Mouse (Mus musculus): ENCODE results near the gene Olfr373. TPM values are rescaled to one million over a fixed set of nuclear protein-coding genes. Genes with fewer than 3 reads are reported as not detected.
"Not testable (repeated sequence)": the region's sequence is repeated elsewhere in the genome, so short reads cannot be mapped to it uniquely, and the experiment has no call there.

The Olfr373 gene
- total RNA-seq (2014; rRNA removed) (not detected in 2 replicates), polyA plus RNA-seq (2015; fragmentation: Nextera tagmentation; extraction: Ambion mirVana) (not detected in 2 replicates)

DNA sequence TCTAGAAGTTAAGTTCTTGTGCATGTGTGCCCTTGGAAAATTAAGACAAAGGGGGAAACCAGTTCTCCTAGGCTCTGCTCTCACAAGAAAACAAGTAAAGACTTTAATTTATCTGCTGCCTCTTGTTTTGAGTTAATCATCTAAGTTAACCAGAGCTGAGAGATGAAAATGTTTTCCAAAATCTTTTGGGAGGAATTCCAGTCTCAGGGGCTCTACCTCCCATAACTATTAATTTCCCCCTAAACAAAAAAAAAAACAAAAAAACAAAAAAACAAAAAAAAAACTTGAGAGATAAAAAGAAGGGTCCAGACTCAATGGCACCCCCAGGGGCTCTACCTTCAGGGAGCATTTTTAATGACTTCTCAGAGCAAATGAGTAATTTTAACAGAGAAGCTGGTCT lies at the start of gene Olfr373:
Gene Olfr373, plus strand, starts transcription at position 301 of the 400 bp plus-strand sequence.
- not testable (repeated sequence) for H3K9me3 ChIP-seq (ENCODE audit: low read length); H3K27me3 ChIP-seq (ENCODE audit: insufficient read depth, low read length); H3K9ac ChIP-seq; ATAC-seq; H3K4me2 ChIP-seq (ENCODE audit: low read depth); H3K4me3 ChIP-seq (ENCODE audit: low read depth, low read length); H3K27ac ChIP-seq (ENCODE audit: low read depth, low read length); H3K4me1 ChIP-seq (ENCODE audit: insufficient read depth); DNase-seq; H3K36me3 ChIP-seq (ENCODE audit: insufficient read depth)

DNA sequence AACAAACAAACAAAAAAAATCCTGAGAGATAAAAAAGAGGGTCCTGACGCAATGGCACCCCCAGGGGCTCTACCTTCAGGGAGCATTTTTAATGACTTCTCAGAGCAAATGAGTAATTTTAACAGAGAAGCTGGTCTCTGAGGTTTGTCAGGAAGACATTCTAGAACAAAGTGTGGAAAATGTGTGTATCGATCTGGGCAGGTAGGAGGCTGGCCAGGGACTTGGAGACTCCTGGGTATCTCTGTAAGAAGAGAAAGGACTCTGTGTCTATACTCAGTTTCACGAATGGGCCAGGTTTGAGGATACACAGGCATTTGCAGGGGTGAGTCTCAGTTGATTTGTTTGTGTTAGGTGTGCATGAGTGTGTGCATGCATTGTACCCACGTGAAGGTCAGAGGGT lies 42.1 kb upstream of the Olfr373 start, which contains the start of gene Olfr372:
Gene Olfr372, plus strand, starts transcription at position 301 of the 400 bp plus-strand sequence.
- not testable (repeated sequence) for ATAC-seq; H3K4me2 ChIP-seq (ENCODE audit: low read depth); DNase-seq; H3K4me1 ChIP-seq (ENCODE audit: insufficient read depth); H3K27ac ChIP-seq (ENCODE audit: low read depth, low read length); H3K4me3 ChIP-seq (ENCODE audit: low read depth, low read length); H3K27me3 ChIP-seq (ENCODE audit: insufficient read depth, low read length); H3K36me3 ChIP-seq (ENCODE audit: insufficient read depth); H3K9ac ChIP-seq; H3K9me3 ChIP-seq (ENCODE audit: low read length)
- WGBS = 82% methylated on average over 4 of the region's 4 CpGs

DNA sequence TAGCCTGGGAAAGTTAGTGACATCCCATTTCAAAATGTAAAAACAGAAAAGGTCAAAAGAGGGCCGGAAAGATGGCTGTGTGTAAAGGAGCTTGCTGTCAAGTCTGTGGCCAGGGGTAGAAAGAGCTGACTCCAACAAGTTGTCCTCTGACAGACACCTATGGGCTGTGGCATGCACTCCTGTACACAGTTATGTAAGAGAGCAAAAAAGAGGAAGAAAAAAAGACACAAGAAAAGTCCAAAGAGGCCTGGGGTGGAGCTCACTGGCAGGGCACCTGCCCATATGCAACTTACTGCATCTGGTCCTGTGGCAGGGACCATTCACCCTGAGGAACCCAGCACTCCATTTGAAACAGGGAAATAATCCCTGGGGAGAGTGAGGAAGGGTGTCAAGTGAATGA lies 40.5 kb upstream of the Olfr373 start:
- no peak for TF ChIP-seq CTCF (IDR thresholded peaks at IDR 0.05; ENCODE audit: low read depth)
- no peak overlapping the region for H3K4me3 ChIP-seq (ENCODE audit: low read depth, low read length)
- no peaks in the 10 kb centered on the region for H3K36me3 ChIP-seq (ENCODE audit: insufficient read depth)
- no peaks in the 10 kb centered on the region for H3K9me3 ChIP-seq (ENCODE audit: low read length)
- DNase-seq (no peak), ATAC-seq (no peak)
- no peak overlapping the region for H3K27ac ChIP-seq (ENCODE audit: low read depth, low read length)
- no peak overlapping the region for H3K4me2 ChIP-seq (ENCODE audit: low read depth)
- H3K27me3 ChIP-seq (ENCODE audit: insufficient read depth, low read length) = no peaks in the 10 kb centered on the region
- H3K4me1 ChIP-seq (ENCODE audit: insufficient read depth) = no peaks in the 10 kb centered on the region
- 82% methylated on average over 1 of the region's 1 CpGs for WGBS
- no peak overlapping the region for H3K9ac ChIP-seq

DNA sequence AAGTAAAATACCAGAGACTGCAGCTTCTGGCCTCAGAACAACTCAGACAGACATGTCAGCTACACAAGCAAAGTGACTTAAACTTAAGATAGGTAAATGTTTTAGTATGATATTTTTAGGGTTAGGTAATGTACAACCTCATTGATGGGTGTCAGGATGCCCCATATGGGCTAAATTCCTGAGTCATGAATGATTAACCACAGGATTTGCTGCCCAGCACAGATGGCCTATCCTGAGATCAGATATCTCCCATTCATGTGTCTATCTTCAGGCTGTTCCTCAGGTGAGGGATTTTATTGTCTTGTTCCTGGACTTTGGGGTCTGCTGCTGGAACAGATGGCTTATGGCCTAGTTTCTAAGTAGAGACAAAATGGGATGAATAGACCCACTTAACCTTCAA lies 28.3 kb upstream of the Olfr373 start:
- not testable (repeated sequence) for DNase-seq; H3K27me3 ChIP-seq (ENCODE audit: insufficient read depth, low read length); H3K4me1 ChIP-seq (ENCODE audit: insufficient read depth); H3K36me3 ChIP-seq (ENCODE audit: insufficient read depth); H3K27ac ChIP-seq (ENCODE audit: low read depth, low read length); H3K4me2 ChIP-seq (ENCODE audit: low read depth); H3K4me3 ChIP-seq (ENCODE audit: low read depth, low read length); H3K9me3 ChIP-seq (ENCODE audit: low read length); H3K9ac ChIP-seq; ATAC-seq

DNA sequence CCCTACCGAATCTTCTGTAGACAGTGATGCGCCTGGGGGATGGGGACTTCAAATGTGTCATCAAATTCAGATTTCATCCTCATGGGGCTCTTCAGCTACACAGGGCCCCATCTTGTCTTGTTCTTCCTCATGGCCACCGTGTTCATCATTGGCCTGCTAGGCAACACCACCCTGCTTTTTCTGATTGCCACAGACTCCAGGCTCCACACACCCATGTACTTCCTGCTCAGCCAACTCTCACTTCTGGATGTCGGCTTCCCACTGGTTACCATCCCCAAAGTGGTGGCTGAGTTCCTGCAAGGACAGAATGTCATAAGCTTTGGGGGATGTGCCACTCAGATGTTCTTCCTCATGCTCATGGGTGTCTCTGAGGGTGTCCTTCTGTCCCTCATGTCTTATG lies 25.3 kb upstream of the Olfr373 start:
- not testable (repeated sequence) for ATAC-seq; H3K27ac ChIP-seq (ENCODE audit: low read depth, low read length); H3K27me3 ChIP-seq (ENCODE audit: insufficient read depth, low read length); H3K36me3 ChIP-seq (ENCODE audit: insufficient read depth); H3K9ac ChIP-seq; DNase-seq; H3K4me1 ChIP-seq (ENCODE audit: insufficient read depth); H3K4me2 ChIP-seq (ENCODE audit: low read depth); H3K9me3 ChIP-seq (ENCODE audit: low read length); H3K4me3 ChIP-seq (ENCODE audit: low read depth, low read length)
- 89% methylated on average over 3 of the region's 4 CpGs for WGBS

DNA sequence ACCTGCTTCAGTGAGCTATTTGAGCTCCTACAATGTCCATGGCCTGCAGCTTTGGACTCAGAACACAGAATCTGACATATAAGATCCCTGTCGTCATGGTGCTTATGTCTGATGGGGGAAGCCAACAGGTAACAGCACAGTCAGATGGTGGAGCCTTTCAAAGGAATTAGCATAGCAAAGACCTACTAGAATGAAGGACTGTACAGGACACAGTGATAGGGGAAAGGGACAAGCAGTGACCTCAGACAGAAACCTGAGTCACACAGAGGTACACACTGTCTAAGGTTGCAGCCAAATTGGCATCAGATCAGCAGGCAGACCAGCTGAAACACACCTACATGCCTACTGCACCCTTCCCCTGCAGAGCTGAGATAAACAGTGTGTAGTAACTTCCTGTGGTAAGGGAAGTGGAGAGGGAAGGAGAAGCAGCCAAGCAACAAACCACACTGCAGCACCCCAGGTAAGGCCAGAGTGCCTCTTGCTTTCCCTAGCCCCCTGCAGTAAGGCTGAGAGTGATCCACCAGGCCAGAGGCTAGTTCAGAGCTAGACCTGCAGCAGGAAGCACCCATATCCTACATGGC lies 16.1 kb upstream of the Olfr373 start:
- not testable (repeated sequence) for DNase-seq; H3K27ac ChIP-seq (ENCODE audit: low read depth, low read length); ATAC-seq; H3K9ac ChIP-seq; H3K4me2 ChIP-seq (ENCODE audit: low read depth); H3K36me3 ChIP-seq (ENCODE audit: insufficient read depth); H3K4me3 ChIP-seq (ENCODE audit: low read depth, low read length); H3K4me1 ChIP-seq (ENCODE audit: insufficient read depth); H3K27me3 ChIP-seq (ENCODE audit: insufficient read depth, low read length); H3K9me3 ChIP-seq (ENCODE audit: low read length)
- 81% methylated on average over 1 of the region's 1 CpGs for WGBS

DNA sequence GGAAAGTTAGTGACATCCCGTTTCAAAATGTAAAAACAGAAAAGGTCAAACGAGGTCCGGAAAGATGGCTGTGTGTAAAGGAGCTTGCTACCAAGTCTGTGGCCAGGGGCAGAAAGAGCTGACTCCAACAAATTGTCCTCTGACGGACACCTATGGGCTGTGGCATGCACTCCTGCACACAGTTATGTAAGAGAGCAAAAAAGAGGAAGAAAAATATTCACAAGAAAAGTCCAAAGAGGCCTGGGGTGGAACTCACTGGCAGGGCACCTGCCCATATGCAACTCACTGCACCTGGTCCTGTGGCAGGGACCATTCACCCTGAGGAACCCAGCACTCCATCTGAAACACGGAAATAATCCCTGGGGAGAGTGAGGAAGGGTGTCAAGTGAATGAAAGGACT lies 1.8 kb downstream of the Olfr373 start:
- Histone ChIP-seq H3K9ac (no peak overlapping the region), H3K4me2 (ENCODE audit: low read depth) (no peak overlapping the region), H3K27ac (ENCODE audit: low read depth, low read length) (no peak overlapping the region), H3K4me1 (ENCODE audit: insufficient read depth) (no peaks in the 10 kb centered on the region), H3K4me3 (ENCODE audit: low read depth, low read length) (no peak overlapping the region), H3K27me3 (ENCODE audit: insufficient read depth, low read length) (no peaks in the 10 kb centered on the region), H3K36me3 (ENCODE audit: insufficient read depth) (no peaks in the 10 kb centered on the region), H3K9me3 (ENCODE audit: low read length) (no peaks in the 10 kb centered on the region)
- TF ChIP-seq CTCF (IDR thresholded peaks at IDR 0.05; ENCODE audit: low read depth) = no peak
- DNase-seq (no peak), ATAC-seq (no peak)
- 72% methylated on average over 5 of the region's 5 CpGs for WGBS

DNA sequence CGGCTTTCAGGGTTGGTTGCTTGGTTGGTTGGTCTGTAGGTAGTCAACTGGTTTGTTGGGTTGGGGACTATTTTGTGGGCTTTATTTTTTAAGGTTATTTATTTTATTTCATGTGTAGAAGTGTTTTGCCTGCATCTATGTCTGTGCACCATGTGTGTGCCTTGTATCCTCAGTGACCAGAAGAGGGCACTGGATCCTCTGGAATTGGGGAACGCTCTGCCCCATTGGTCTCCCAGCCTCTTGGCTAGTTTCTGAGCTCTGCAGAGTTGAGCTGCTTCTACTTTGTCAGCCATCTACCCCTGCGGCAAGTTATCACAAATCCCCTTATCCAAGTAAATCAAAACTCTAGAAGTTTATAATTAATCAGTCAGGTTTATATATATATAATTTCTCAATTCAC lies 4.6 kb downstream of the Olfr373 start:
- 84% methylated on average over 3 of the region's 3 CpGs for WGBS
- H3K4me1 ChIP-seq (ENCODE audit: insufficient read depth); H3K4me2 ChIP-seq (ENCODE audit: low read depth); H3K36me3 ChIP-seq (ENCODE audit: insufficient read depth); H3K9me3 ChIP-seq (ENCODE audit: low read length); H3K9ac ChIP-seq; H3K27me3 ChIP-seq (ENCODE audit: insufficient read depth, low read length); DNase-seq; H3K27ac ChIP-seq (ENCODE audit: low read depth, low read length); H3K4me3 ChIP-seq (ENCODE audit: low read depth, low read length); ATAC-seq: not testable (repeated sequence)

DNA sequence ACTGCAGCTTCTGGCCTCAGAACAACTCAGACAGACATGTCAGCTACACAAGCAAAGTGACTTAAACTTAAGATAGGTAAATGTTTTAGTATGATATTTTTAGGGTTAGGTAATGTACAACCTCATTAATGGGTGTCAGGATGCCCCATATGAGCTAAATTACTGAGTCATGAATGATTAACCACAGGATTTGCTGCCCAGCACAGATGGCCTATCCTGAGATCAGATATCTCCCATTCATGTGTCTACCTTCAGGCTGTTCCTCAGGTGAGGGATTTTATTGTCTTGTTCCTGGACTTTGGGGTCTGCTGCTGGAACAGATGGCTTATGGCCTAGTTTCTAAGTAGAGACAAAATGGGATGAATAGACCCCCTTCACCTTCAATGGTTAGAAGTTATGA lies 13.7 kb downstream of the Olfr373 start:
- H3K36me3 ChIP-seq (ENCODE audit: insufficient read depth); H3K4me2 ChIP-seq (ENCODE audit: low read depth); H3K4me3 ChIP-seq (ENCODE audit: low read depth, low read length); DNase-seq; H3K9me3 ChIP-seq (ENCODE audit: low read length); H3K27ac ChIP-seq (ENCODE audit: low read depth, low read length); H3K27me3 ChIP-seq (ENCODE audit: insufficient read depth, low read length); H3K4me1 ChIP-seq (ENCODE audit: insufficient read depth); ATAC-seq; H3K9ac ChIP-seq: not testable (repeated sequence)

DNA sequence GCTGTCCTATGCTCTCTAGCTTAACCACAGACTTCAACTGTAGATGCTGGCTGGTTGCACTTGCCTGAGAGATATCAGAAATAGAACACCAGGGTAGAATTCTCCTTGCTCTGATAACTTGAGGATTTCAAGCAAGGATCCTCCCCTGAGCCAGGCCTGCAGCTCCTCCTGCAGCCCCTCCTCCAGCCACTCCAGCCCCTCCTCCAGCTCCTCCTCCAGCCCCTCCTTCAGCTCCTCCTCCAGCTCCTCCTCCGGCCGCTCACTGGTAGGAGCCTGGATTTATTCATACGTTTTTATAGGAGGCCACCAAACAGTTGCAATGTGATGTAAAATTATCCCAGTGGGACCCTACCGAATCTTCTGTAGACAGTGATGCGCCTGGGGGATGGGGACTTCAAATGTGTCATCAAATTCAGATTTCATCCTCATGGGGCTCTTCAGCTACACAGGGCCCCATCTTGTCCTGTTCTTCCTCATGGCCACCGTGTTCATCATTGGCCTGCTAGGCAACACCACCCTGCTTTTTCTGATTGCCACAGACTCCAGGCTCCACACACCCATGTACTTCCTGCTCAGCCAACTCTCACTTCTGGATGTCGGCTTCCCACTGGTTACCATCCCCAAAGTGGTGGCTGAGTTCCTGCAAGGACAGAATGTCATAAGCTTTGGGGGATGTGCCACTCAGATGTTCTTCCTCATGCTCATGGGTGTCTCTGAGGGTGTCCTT lies 16.6 kb downstream of the Olfr373 start:
- not testable (repeated sequence) for ATAC-seq; H3K4me2 ChIP-seq (ENCODE audit: low read depth); H3K4me1 ChIP-seq (ENCODE audit: insufficient read depth); H3K9me3 ChIP-seq (ENCODE audit: low read length); DNase-seq; H3K4me3 ChIP-seq (ENCODE audit: low read depth, low read length); H3K36me3 ChIP-seq (ENCODE audit: insufficient read depth); H3K27me3 ChIP-seq (ENCODE audit: insufficient read depth, low read length); H3K9ac ChIP-seq; H3K27ac ChIP-seq (ENCODE audit: low read depth, low read length)
- 69% methylated on average over 6 of the region's 7 CpGs for WGBS
